In the genomic region with DNA sequence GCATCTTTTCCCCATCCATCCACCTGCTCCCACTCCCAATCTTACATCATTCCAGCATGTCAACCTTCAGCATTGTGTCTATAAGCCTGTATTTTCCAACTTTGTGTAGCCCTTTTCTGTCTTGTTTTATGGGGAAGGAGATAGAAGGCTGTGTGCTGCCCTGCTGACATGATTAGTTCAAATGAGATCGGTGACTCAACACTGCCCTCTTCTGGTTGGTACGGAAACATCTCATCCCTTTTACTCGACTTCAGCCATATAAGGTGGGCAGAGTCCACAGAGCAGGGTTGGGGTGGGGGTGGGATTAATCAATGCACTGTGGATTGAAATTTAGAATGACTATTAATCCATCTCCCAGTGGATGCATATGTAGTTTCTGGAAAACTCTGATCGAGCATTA, we compare ENCODE assay signal across 9 mouse cellular contexts. TPM values are rescaled to one million over a fixed set of nuclear protein-coding genes. Genes with fewer than 3 reads are reported as not detected.
DNase-seq lines count a peak whose midpoint lies in the region; ATAC-seq and TF ChIP-seq lines count a peak whose summit lies in the region.
"Had no signal": no experiment of that assay in that cellular context is flagged by ENCODE, and none has a peak within 500 bp of the region (broad histone marks: within the 10 kb centered on the region; RNA-seq: fewer than 3 reads in every experiment).

No protein-coding gene starts in this region.

- TF ChIP-seq POLR2A in testis, adult 2 months (IDR thresholded peaks at IDR 0.05; ENCODE audit: control insufficient read depth, low read depth, low read length), result no peak

- no peak overlapping the region for H3K4me3 ChIP-seq in intestine, embryonic 15.5 days (replicated peaks)
- H3K4me3 ChIP-seq in midbrain, embryonic 15.5 days, result no peak overlapping the region
- no peak overlapping the region for H3K4me3 ChIP-seq in testis, adult 2 months (ENCODE audit: control insufficient read depth, low read depth, low read length)

- WGBS in intestine, embryonic 15.5 days, result 6% methylated on average over 4 of the region's 4 CpGs
- WGBS in midbrain, embryonic 15.5 days, result 7% methylated on average over 4 of the region's 4 CpGs

- peak; percentile 37 for DNase-seq in urinary bladder, postnatal 25 days (ENCODE audit: low spot score)
- no peak for DNase-seq in urinary bladder, postnatal 4 days (ENCODE audit: low spot score in 2 of 2)
- DNase-seq in cerebellum, adult 11-12 months, result peak; percentile 19
- peak; percentile 85 for DNase-seq in forelimb bud, embryonic 11.5 days (ENCODE audit: low read depth, low spot score)
- peak; percentile 72 to 77 for DNase-seq in left cerebral cortex, postnatal 14 days (ENCODE audit: low spot score in 2 of 2)

- H3K36me3 ChIP-seq in intestine, embryonic 15.5 days, result no peaks in the 10 kb centered on the region
- no peaks in the 10 kb centered on the region for H3K36me3 ChIP-seq in midbrain, embryonic 15.5 days (replicated peaks)
- H3K36me3 ChIP-seq in testis, adult 2 months (ENCODE audit: control insufficient read depth, insufficient read depth, low read length), result no peaks in the 10 kb centered on the region

- H3K27me3 ChIP-seq in intestine, embryonic 15.5 days (replicated peaks), result no peaks in the 10 kb centered on the region
- H3K27me3 ChIP-seq in midbrain, embryonic 15.5 days (replicated peaks), result no peaks in the 10 kb centered on the region
- no peaks in the 10 kb centered on the region for H3K27me3 ChIP-seq in testis, adult 2 months (ENCODE audit: control insufficient read depth, insufficient read depth, low read length)

- peak; percentile 25; the same call in 1 of the 2 replicates for TF ChIP-seq CTCF in testis, adult 2 months (IDR thresholded peaks at IDR 0.05; ENCODE audit: control insufficient read depth, insufficient read depth, insufficient replicate concordance, low read depth, low read length)

- intact Hi-C loops in left cerebral cortex, postnatal 14 days (cut with DNase I), result loop anchor here (5.0 kb wide), 3 partner anchors 205 to 680 kb away; partner anchors contain the start of gene Gucy1b2

- H3K9ac ChIP-seq in intestine, embryonic 15.5 days, result no peak overlapping the region
- H3K9ac ChIP-seq in midbrain, embryonic 15.5 days, result no peak overlapping the region

- no peaks in the 10 kb centered on the region for H3K9me3 ChIP-seq in intestine, embryonic 15.5 days
- H3K9me3 ChIP-seq in midbrain, embryonic 15.5 days, result no peaks in the 10 kb centered on the region

- ATAC-seq in intestine, embryonic 15.5 days, result peak; percentile 63
- ATAC-seq in midbrain, embryonic 15.5 days (replicated peaks), result peak; percentile 78

- H3K4me1 ChIP-seq in intestine, embryonic 15.5 days (replicated peaks), result no peaks in the 10 kb centered on the region
- H3K4me1 ChIP-seq in midbrain, embryonic 15.5 days, result no peaks in the 10 kb centered on the region
- H3K4me1 ChIP-seq in testis, adult 2 months (ENCODE audit: control insufficient read depth, insufficient read depth, low read length), result peaks cover 4% of the 10 kb centered on the region

- no peak overlapping the region for H3K27ac ChIP-seq in intestine, embryonic 15.5 days
- no peak overlapping the region for H3K27ac ChIP-seq in midbrain, embryonic 15.5 days
- no peak overlapping the region for H3K27ac ChIP-seq in testis, adult 2 months (ENCODE audit: control insufficient read depth, insufficient read depth, low read depth, low read length)

- H3K4me2 ChIP-seq in intestine, embryonic 15.5 days (replicated peaks), result no peak overlapping the region
- no peak overlapping the region for H3K4me2 ChIP-seq in midbrain, embryonic 15.5 days

RNA-seq across cellular contexts. Expression of gene Rnaseh2b, which starts 40.4 kb away (rescaled TPM):
- 48.1 and 63.4 TPM in 2 replicates for polyA plus RNA-seq in intestine, embryonic 15.5 days (2015; fragmentation: Nextera tagmentation; extraction: Ambion mirVana)
- 10 to 100 TPM; 13.8 to 18.0 TPM for total RNA-seq in left cerebral cortex, postnatal 14 days (2021)
- polyA plus RNA-seq in midbrain, embryonic 15.5 days (2015; fragmentation: Nextera tagmentation; extraction: Ambion mirVana), result 23.0 and 23.2 TPM in 2 replicates
- 1.2 and 1.4 TPM in 2 replicates for polyA plus RNA-seq in testis, adult 2 months (2012; rRNA removed)

RNA-seq across cellular contexts. Expression of gene Dleu7, which starts 40.8 kb away (rescaled TPM):
- 0.74 and 0.75 TPM in 2 replicates for polyA plus RNA-seq in intestine, embryonic 15.5 days (2015; fragmentation: Nextera tagmentation; extraction: Ambion mirVana)
- 10 to 100 TPM in 1 of 2 experiments, 1 to 10 TPM in 1; 9.7 to 10.1 TPM for total RNA-seq in left cerebral cortex, postnatal 14 days (2021)
- 12.9 and 14.7 TPM in 2 replicates for polyA plus RNA-seq in midbrain, embryonic 15.5 days (2015; fragmentation: Nextera tagmentation; extraction: Ambion mirVana)
- 0.30 and 0.44 TPM in 2 replicates for polyA plus RNA-seq in testis, adult 2 months (2012; rRNA removed)
- total RNA-seq: gastrocnemius, postnatal 36 days had no signal

Comparison
In these comparisons a context has a peak if more than half of its experiments do, and no peak if none do; other contexts are left out.
1. DNase-seq: peak in urinary bladder, postnatal 25 days (single experiment), cerebellum, adult 11-12 months (single experiment), forelimb bud, embryonic 11.5 days (single experiment) and left cerebral cortex, postnatal 14 days (2 of 2); none in urinary bladder, postnatal 4 days (0 of 2).